Mouse (Mus musculus): ENCODE measurements at regions not wholly inside any gene's neighbourhood (a gene's known extent, or its start where the extent isn't known, plus 50 kb on each side); places are given as distances from the start of the nearest gene placed in this dataset.

GRCm38 (mm10) chrX:43686635-43687034 lies 95.7 kb downstream of the Tex13c1 start:
- no peak for DNase-seq (ENCODE audit: low spot score in 2 of 2)

GRCm38 (mm10) chrX:43736838-43737237 lies 145.9 kb downstream of the Tex13c1 start:
- peak in 1 of 2 experiments; percentile 14 for DNase-seq (ENCODE audit: low spot score in 2 of 2)

GRCm38 (mm10) chrX:43739780-43740463 lies 149.0 kb downstream of the Tex13c1 start:
- no peak for DNase-seq (ENCODE audit: low spot score in 2 of 2)

Data from frontal cortex, postnatal 36 days (tissue).